Mouse (Mus musculus): ENCODE data around the gene Sema6b.
"Not testable (repeated sequence)": the region's sequence is repeated elsewhere in the genome, so short reads cannot be mapped to it uniquely, and the experiment has no call there.

The Sema6b gene

GRCm38 (mm10) chr17:56079921-56080320, 60.2 kb downstream of the Sema6b start:
- DNase-seq: peak; percentile 25

- DNase-seq: peak; percentile 100
These were observed 61.0 kb downstream of the Sema6b start, which contains the start of gene Hdgfl2 for GRCm38 (mm10) chr17:56078880-56079795. Gene Hdgfl2 (plus strand): TSS chr17:56079634.

DNA sequence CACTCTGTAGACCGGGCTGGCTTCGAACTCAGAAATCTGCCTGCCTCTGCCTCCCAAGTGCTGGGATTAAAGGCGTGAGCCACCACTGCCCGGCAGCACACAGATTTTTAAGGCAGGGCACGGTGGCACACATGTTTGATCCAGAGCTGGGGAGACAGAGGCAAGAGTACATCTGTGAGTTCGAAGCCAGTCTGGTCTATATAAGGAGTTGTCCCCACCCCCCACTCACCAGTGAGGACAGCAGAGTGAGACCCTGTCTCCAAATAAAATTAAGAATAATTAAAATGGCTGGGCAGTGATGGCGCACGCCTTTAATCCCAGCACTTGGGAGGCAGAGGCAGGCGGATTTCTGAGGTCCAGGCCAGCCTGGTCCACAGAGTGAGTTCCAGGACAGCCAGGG, 61.8 kb downstream of the Sema6b start:
- DNase-seq: not testable (repeated sequence)

GRCm38 (mm10) chr17:56077523-56077922, 62.6 kb downstream of the Sema6b start:
- no peak for DNase-seq

DNA sequence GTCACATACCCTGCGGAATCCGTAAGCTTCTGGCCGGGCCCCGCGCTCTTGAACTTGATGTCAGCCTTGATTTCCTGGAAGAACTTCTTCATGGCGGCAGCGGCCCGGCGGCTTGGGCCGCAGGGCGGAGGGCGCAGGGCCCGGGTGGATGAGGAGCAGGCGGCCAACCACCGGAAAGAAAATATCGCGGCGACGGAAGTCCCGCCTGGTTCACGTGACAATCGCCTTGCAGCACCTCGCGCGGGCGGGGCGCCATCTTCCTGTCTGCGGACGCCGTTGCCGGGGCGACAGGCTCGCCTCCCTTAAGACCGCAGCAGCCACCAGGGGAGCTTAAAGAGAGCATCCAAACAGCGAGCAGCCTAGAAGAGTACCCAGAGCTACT, 65.3 kb downstream of the Sema6b start, which contains the start of gene Ubxn6:
Ubxn6 (minus strand) TSS at position 202 of the 382 bp plus-strand sequence.
- peak; percentile 99 for DNase-seq

DNA sequence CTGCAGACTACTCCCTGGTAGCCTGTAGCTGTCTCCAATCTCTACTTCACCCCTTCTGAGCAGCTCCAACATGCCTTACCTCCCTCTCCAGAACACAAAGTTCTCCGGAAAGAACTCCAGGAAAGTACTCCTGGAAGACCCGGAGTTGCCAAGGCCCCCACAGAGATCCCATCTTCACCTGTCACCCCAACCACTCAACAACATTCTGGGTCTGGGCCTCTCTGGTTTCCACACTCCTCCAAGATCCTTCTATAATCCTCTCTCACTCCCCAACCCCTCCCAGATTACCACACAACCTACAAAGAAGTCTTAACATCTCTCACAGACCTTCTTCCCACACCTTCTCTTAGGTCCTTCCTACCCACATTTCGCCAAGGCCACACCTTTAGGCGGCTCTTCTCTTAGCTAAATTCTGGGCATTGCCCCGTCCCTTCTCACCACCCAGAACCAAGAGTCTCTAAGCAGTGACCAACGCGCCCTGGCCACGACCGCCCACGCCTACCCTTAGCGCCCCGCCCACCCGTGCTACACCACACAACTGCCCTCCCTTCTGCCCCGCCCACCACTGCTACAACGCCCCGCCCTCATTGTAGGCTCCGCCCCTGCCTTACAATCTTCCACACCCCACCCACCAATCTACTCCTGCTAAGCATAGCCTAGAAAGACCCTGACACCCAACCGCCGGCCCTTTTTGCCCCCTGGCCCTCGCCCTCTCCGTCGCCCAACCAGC, 65.9 kb downstream of the Sema6b start:
- peak; percentile 94 for DNase-seq
